Mouse (Mus musculus) CD8-positive naive resting alpha-beta T cell, adult 57 days (primary cell): Measurements from ENCODE around the gene Gpc2. TPM values are rescaled to one million over a fixed set of nuclear protein-coding genes. Genes with fewer than 3 reads are reported as not detected.

Experiments used
- total RNA-seq: library from RNA; stranded (reverse); gene quantifications from one replicate; pipeline ENCODE4 v1.2.4, GENCODE M21; 2023

Gene Gpc2
- total RNA-seq = 0.86 TPM

DNA sequence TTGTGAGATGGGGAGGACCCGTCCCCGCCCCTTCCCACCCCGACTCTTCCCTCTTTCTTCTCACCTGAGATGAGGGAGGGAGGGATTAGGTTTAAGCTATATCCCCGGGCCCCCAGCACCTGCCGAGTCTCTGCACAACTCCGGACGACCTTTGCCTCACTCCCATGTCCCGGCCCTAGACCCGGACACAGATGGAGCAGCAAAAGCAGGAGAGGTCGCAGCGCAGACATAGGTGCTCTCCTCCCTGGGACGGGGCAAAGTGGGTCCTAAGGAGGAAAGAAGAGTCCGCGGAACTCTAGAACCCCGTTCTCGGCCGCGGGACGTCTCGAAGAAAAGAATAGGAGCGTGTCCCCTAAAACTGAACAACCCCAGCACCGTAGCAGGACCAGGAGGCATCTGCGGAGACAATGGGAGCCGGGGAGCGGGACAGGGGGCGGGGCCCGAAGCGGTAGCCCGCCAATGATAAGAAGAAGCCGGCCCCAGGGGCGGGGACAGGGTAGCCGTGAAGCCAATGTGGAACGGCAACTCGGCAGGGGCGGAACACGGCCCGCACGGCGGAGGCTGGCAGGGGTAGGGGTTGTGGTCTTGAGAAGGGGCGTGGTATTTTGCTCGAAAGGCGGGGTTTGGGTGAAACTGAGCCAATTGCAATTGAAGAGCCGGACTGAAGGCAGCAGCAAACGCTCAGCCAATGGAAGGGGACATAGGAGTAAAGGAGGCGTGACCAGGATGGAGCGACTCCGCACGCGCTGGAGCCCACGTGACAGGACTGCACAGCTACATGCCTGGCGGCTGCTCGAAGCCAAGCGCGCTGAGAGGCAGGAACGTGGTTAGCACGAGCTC, at the start of gene Gpc2, which contains the start of the genes Gm43720 and Stag3:
Gene Gpc2, minus strand, starts transcription at position 421 of the 840 bp plus-strand sequence.
Gene Gm43720, minus strand, starts transcription at position 374 of the 840 bp plus-strand sequence.
Gene Stag3, plus strand, starts transcription at position 656 of the 840 bp plus-strand sequence.

GRCm38 (mm10) chr5:138272409-138272923, 7.3 kb downstream of the Gpc2 start, which contains the start of gene Gal3st4:
TSS of gene Gal3st4 (minus strand) at chr5:138272840.

GRCm38 (mm10) chr5:138263260-138264206, 16.3 kb downstream of the Gpc2 start, which contains the start of gene BC037034:
TSS of gene BC037034 (minus strand) at chr5:138264033.

GRCm38 (mm10) chr5:138255353-138256093, 24.3 kb downstream of the Gpc2 start, which contains the start of gene Lamtor4:
TSS of gene Lamtor4 (plus strand) at chr5:138255482.

GRCm38 (mm10) chr5:138225700-138226099, 54.1 kb downstream of the Gpc2 start, which contains the start of gene Nxpe5:
TSS of gene Nxpe5 (plus strand) at chr5:138225898.

Other genes with a start within 250 kb of the Gpc2 start
- not detected for gene Smok3c, start 226.8 kb downstream of the Gpc2 start, total RNA-seq
- gene Zkscan1, start 194.9 kb downstream of the Gpc2 start, total RNA-seq = 23.5 TPM
- gene Zscan21, start 163.1 kb downstream of the Gpc2 start, total RNA-seq = 13.4 TPM
- gene Zfp113, start 124.3 kb downstream of the Gpc2 start, total RNA-seq = 13.9 TPM
- gene Cops6, start 118.9 kb downstream of the Gpc2 start, total RNA-seq = 54.0 TPM
- 26.7 TPM for gene Ap4m1, start 108.0 kb downstream of the Gpc2 start, total RNA-seq
- 74.2 TPM for gene Mcm7, start 107.6 kb downstream of the Gpc2 start, total RNA-seq
- gene Taf6, start 92.6 kb downstream of the Gpc2 start, total RNA-seq = 29.3 TPM
- 21.0 TPM for gene Cnpy4, start 92.5 kb downstream of the Gpc2 start, total RNA-seq
- 0.67 TPM for gene Mblac1, start 85.7 kb downstream of the Gpc2 start, total RNA-seq
- gene Nxpe5, start 54.1 kb downstream of the Gpc2 start, total RNA-seq = not detected
- 24.8 TPM for gene Lamtor4, start 24.5 kb downstream of the Gpc2 start, total RNA-seq
- gene BC037034, start 16.0 kb downstream of the Gpc2 start, total RNA-seq = 53.1 TPM
- not detected for gene Gal3st4, start 7.2 kb downstream of the Gpc2 start, total RNA-seq
- gene Gm43720, start within 50 bp of the Gpc2 start, total RNA-seq = not detected
- gene Stag3, start 235 bp upstream of the Gpc2 start, total RNA-seq = not detected
- not detected for gene Pvrig, start 62.0 kb upstream of the Gpc2 start, total RNA-seq
- 12.3 TPM for gene Zfp157, start 161.5 kb upstream of the Gpc2 start, total RNA-seq